Mouse (Mus musculus) CH12.LX (cell line): ENCODE measurements around the gene Spg20.

Experiments used
- CTCF ChIP-seq, 2 experiments: IDR thresholded peaks in 1 of 2; conservative IDR thresholded peaks in 1 of 2; 2 replicates each; pipeline ENCODE4 v1.5.1; 2011 to 2012; ENCODE audit warnings: low read depth in 2 of 2, low read length in 2 of 2, improper control_type of control experiment in 1 of 2, inconsistent platforms in 1 of 2, mild to moderate bottlenecking in 1 of 2, moderate library complexity in 1 of 2
- KAT2A ChIP-seq: IDR thresholded peaks from 2 replicates; pipeline ENCODE4 v1.6.1; 2012; ENCODE audit warnings: low read length, improper control_type of control experiment, inconsistent platforms; ENCODE audit not compliant: insufficient replicate concordance
- POLR2A ChIP-seq: IDR thresholded peaks from 2 replicates; pipeline ENCODE4 v1.6.1; 2011; ENCODE audit warnings: low read depth, mild to moderate bottlenecking, improper control_type of control experiment, low read length
- ZNF384 ChIP-seq: IDR thresholded peaks from 2 replicates; pipeline ENCODE4 v1.6.1; 2012; ENCODE audit warnings: low read depth, low read length, improper control_type of control experiment, inconsistent platforms

DNA sequence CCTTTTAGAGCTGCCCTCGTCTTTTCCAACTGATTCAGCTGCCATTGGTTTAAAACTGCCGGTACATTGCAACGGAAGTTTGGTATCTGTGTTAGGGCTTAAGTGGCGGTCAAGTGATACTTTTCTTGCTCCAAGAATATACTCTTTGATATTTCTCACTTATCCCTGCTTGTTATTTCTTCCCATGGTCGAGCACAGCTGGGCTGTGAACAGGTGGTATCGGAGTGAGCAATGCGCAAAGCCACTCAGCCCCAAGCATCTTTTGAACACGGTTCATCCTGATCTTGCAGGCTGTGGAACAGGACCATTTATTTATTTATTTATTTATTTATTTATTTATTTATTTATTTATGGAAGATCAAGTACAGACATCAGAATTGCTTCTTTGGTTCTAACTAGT lies 32.3 kb upstream of the Spg20 start:
- TF ChIP-seq KAT2A (no peak), ZNF384 (no peak), CTCF (conservative IDR thresholded peaks at IDR 0.05 in 1 of 2, IDR thresholded peaks at IDR 0.05 in 1 of 2; ENCODE audit: low read depth in 2 of 2, low read length in 2 of 2) (no peak), POLR2A (no peak)
